Mouse (Mus musculus) cerebellum, postnatal 14 days (tissue): Measurements from ENCODE around the gene Smarca2.
"Not testable (repeated sequence)": the region's sequence is repeated elsewhere in the genome, so short reads cannot be mapped to it uniquely, and the experiment has no call there.

Source experiments
- DNase-seq, 2 experiments: peaks; one replicate each; pipeline ENCODE4 v3.0.0; 2021; ENCODE audit warnings: mixed read lengths in 2 of 2

The Smarca2 gene

DNA sequence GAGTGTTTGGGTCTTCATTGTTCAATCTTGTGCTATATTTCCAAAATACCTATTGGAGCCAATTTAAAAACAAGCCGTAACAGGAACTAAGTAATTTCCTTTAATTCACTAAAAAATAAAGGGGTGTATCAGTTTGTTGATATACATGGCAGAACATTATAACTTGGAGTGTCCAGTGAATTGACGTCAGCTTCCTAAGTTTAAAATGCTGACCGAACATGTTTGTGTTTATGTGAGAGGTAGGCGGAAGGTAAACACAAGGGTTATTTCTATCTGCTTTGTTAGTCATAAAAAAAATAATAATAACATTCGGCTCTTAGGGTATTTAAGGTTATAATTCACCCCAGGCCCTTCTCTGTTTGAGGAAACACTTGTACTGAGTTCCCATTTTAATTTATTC is 12.4 kb downstream of the Smarca2 start:
- DNase-seq: no peak

- DNase-seq: peak; percentile 31 to 47
Measured at GRCm38 (mm10) chr19:26630712-26631235, 25.9 kb downstream of the Smarca2 start.

- no peak for DNase-seq
Measured at GRCm38 (mm10) chr19:26632228-26632627, 27.4 kb downstream of the Smarca2 start.

DNA sequence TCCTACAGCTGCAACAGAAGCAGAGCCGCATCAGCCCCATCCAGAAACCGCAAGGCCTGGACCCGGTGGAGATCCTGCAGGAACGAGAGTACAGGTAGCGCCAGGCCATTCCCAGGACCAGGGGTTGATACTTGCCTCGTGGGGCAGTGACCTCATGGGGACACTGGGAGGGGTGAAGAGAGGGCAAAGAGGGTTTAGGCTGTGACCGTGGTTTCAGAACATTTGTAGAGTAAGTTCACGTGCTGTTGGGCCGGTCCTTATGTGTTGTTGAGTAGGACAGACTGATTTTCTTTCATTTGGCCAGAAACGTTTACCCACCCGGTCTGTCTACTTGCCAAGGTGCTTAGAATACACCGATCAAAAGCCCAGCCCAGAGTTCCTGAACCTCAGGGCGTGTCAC is 35.7 kb downstream of the Smarca2 start:
- DNase-seq: no peak

DNA sequence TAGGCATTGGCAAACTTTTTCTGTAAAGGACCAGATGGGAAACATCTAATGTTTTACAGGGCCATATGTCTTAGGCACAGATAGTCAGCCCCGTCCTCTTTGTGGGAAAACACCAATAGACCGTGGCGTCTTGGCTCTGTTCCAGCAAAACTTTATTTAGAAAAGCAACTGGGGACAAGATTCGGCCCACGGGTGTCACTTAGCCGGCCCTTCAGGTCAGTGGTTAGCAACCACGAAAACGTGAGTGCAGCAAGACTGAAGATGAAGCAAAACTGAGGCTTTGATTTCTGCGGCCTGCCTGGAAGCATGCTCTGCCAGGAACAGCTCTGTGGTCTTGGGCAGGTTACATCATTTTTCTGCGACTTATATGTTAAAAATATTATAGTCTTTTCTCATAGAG is 36.4 kb downstream of the Smarca2 start:
- DNase-seq: peak in 1 of 2 experiments; percentile 30

GRCm38 (mm10) chr19:26643011-26643410 is 38.2 kb downstream of the Smarca2 start:
- DNase-seq: peak; percentile 75 to 88

- DNase-seq: no peak
Measured at GRCm38 (mm10) chr19:26643936-26644335, 39.1 kb downstream of the Smarca2 start.

DNA sequence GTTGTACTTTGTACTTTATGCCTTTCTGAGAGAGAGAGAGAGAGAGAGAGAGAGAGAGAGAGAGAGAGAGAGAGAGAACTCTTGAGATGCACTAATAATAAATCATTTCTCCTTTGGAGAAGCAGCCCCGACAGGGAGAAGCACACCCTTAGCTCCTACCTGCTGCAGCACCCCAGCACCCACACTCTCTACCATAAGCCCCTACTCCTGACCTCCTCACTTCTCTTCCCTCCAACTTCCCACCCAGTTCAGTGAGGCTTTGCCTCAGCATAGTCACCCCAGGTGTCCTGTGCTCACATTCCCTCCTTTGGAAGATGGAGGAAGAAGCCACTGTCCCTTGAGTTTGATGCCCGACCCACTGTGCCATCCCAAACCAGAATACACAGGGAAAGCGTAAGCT is 40.2 kb downstream of the Smarca2 start:
- DNase-seq: no peak

- DNase-seq: no peak
Measured at GRCm38 (mm10) chr19:26646128-26646527, 41.3 kb downstream of the Smarca2 start.

- no peak for DNase-seq
Measured at GRCm38 (mm10) chr19:26650585-26651273, 45.9 kb downstream of the Smarca2 start.

- no peak for DNase-seq
Measured at GRCm38 (mm10) chr19:26658324-26658723, 53.5 kb downstream of the Smarca2 start.

DNA sequence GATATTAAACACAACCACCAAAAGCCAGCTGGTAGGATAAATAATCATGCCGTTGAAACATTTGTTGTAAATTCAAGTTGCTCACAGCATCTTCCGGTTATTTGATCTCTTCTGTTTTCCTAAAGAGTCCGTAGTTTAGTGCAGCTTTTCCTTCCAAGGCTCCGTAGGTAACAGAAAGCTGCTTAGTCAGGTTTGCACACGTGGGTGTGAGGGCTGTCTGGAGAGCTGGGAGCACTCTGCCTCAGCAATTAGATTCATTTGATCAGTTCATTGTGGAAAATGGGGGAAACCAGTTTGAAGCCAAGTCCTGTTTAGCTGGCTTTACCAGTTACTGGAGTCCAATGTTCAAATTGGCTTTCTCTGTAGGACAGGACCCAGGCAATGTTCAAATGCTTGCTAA is 55.1 kb downstream of the Smarca2 start:
- no peak for DNase-seq

GRCm38 (mm10) chr19:26661198-26661597 is 56.3 kb downstream of the Smarca2 start:
- DNase-seq: no peak

GRCm38 (mm10) chr19:26666303-26666702 is 61.5 kb downstream of the Smarca2 start:
- DNase-seq: no peak

- no peak for DNase-seq
Measured at GRCm38 (mm10) chr19:26670089-26670488, 65.2 kb downstream of the Smarca2 start.

- not testable (repeated sequence) for DNase-seq
Measured at GRCm38 (mm10) chr19:26671413-26671812, 66.6 kb downstream of the Smarca2 start.

DNA sequence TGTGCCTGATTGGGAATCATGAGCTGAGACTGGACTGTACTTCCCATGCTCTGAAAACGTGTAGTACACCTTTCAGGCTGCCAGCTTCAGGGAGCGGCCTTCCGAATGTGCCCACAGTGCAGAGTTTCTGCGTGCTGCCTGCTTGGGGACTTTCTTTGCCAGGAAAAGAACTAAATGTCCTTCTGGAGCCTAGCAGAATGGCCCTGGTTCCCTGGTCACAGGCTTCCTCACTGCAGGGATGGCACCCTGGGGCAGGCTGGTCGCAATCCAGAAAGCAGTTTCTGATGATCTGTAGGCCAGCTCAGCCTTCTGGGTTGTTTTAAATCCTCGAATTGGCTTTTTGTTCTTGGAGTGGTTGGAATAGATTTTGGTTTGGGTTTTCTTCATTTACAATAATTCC is 71.1 kb downstream of the Smarca2 start:
- peak; percentile 93 to 94 for DNase-seq

DNA sequence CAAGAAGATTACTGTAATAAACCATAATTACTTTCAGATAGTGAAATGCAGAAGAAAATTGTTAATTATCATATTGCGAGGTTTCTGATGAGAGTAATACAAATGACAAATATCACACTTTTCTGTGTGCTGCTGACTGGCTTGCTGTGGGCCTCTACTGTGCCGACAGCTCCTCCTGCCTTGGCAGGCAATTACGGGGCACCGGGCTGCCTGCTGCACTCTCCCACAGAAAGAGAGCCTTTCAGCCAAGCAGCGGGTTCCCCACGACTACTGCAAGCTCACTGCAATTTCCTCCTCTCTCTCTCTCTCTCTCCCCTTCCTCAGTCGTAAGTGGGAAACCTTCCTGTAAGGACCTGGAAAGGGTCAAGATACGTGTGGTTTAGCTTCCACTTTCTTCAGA is 73.7 kb downstream of the Smarca2 start:
- DNase-seq: peak; percentile 38 to 66

DNA sequence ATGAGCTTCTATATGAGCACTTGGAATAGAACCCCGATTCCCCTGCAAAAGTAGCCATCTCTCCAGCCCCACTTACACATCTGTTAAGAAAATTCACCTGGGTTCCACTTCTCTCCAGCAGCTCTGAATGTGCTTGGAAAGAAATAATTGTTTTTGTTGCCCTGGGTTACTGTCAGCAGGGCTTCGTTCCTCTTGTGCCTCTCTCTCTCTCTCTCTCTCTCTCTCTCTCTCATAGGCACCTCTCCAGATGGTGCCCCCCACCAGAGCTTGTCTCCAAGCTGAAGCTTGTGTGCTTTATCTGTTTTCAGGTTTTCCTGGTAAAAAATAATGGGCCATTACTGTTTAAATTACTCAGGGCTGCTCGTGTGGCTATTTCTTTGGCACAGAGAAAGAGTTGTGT is 74.8 kb downstream of the Smarca2 start:
- DNase-seq: no peak

- DNase-seq: no peak
Measured at GRCm38 (mm10) chr19:26681549-26681948, 76.7 kb downstream of the Smarca2 start.

DNA sequence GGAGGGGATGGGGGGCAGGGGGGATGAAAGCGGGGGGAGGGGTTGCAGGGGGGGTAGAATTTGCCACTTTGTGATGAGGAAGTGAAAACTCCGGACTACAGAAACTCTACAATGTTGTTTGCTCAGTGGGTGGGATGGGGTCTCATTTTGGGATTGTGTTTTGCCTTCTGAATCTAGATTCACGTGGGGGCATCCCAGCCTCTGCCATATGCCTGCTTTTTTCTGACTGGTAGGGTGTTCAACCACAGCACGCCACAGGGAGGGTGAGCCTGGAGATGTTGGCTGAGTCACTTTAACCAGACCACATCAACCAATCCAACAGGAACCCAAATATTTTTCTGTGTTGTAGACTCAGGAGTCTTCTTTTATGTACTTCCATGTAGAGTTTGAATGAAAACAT is 77.3 kb downstream of the Smarca2 start:
- no peak for DNase-seq

DNA sequence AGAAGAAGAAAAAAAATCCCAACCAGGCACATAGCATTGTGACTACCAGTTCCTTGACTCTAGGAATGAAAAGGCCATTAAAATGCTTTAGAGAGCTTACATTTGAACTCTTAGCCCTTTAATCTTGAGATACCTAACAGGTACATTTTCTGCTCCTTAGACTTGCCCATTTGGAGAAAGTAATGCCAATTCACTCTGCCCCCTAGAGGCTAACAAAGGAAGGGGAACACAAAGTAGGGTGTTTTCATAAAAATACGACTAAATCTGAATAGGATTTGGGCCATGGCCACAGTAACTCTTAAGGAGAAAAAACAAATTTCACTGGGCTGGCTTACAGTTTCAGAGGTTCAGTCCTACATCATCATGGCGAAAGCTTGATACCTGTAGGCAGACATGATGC is 77.9 kb downstream of the Smarca2 start:
- no peak for DNase-seq

DNA sequence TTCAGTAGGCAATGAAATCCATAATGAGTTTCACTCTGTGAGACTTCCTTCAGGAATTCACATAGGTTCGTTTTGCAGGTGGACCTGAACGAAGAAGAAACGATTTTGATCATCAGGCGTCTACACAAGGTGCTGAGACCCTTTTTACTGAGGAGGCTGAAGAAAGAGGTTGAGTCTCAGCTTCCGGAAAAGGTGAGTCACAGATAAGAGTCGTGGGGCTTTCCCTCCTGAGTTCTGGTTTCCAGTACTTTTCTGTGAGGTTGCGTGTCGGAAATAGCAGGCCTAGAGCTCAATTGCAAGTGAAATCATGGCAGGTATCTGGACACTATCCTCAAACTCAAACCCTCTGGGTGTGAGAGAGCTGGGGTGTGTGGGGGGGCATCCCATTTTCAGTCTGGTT is 78.9 kb downstream of the Smarca2 start:
- DNase-seq: no peak

GRCm38 (mm10) chr19:26690516-26690915 is 85.7 kb downstream of the Smarca2 start:
- no peak for DNase-seq

- no peak for DNase-seq
Measured at GRCm38 (mm10) chr19:26697107-26697506, 92.3 kb downstream of the Smarca2 start.
